Mouse (Mus musculus): ENCODE measurements around the gene Plekho2. TPM values are rescaled to one million over a fixed set of nuclear protein-coding genes. Genes with fewer than 3 reads are reported as not detected.

The Plekho2 gene
- polyA plus RNA-seq (2017; shearing (Covaris generic)), result 25.0 TPM

GRCm38 (mm10) chr9:65579781-65580371 is at the start of gene Plekho2:
Gene Plekho2, minus strand, starts transcription at chr9:65580040.

GRCm38 (mm10) chr9:65629025-65629766 is 49.4 kb upstream of the Plekho2 start, which contains the start of gene Rbpms2:
Gene Rbpms2, plus strand, starts transcription at chr9:65629648.

GRCm38 (mm10) chr9:65586406-65587269 is 6.8 kb upstream of the Plekho2 start, which contains the start of gene Pif1:
Gene Pif1, plus strand, starts transcription at chr9:65587160.

GRCm38 (mm10) chr9:65519807-65520504 is 59.9 kb downstream of the Plekho2 start, which contains the start of gene Ankdd1a:
Gene Ankdd1a, minus strand, starts transcription at chr9:65520193.

Other genes starting within 250 kb of the Plekho2 start
- gene Pdcd7, start 233.9 kb downstream of the Plekho2 start, polyA plus RNA-seq (2017; shearing (Covaris generic)), result 31.4 TPM
- not detected for gene Ubap1l, start 219.0 kb downstream of the Plekho2 start, polyA plus RNA-seq (2017; shearing (Covaris generic))
- gene Kbtbd13, start 188.4 kb downstream of the Plekho2 start, polyA plus RNA-seq (2017; shearing (Covaris generic)), result not detected
- not detected for gene Rasl12, start 181.5 kb downstream of the Plekho2 start, polyA plus RNA-seq (2017; shearing (Covaris generic))
- not detected for gene Slc51b, start 157.1 kb downstream of the Plekho2 start, polyA plus RNA-seq (2017; shearing (Covaris generic))
- 34.6 TPM for gene Mtfmt, start 144.3 kb downstream of the Plekho2 start, polyA plus RNA-seq (2017; shearing (Covaris generic))
- gene Spg21, start 119.1 kb downstream of the Plekho2 start, polyA plus RNA-seq (2017; shearing (Covaris generic)), result 92.1 TPM
- gene Ankdd1a, start 59.8 kb downstream of the Plekho2 start, polyA plus RNA-seq (2017; shearing (Covaris generic)), result not detected
- not detected for gene Pif1, start 7.1 kb upstream of the Plekho2 start, polyA plus RNA-seq (2017; shearing (Covaris generic))
- 0.92 TPM for gene Rbpms2, start 49.6 kb upstream of the Plekho2 start, polyA plus RNA-seq (2017; shearing (Covaris generic))
- 71.8 TPM for gene Oaz2, start 88.0 kb upstream of the Plekho2 start, polyA plus RNA-seq (2017; shearing (Covaris generic))
- 6.0 TPM for gene Zfp609, start 247.5 kb upstream of the Plekho2 start, polyA plus RNA-seq (2017; shearing (Covaris generic))

Data from naive thymus-derived CD4-positive, alpha-beta T cell, adult 5 months (primary cell).